Mouse (Mus musculus) small intestine, adult 2 months (tissue): Measurements from ENCODE around the gene Gm9913. TPM values are rescaled to one million over a fixed set of nuclear protein-coding genes. Genes with fewer than 3 reads are reported as not detected.

Experiments
- H3K27ac ChIP-seq: fragments of 200-500 bp; 2 replicates; pipeline ENCODE4 v1.5.1; 2012; ENCODE audit warnings: low read depth, low read length, control low read depth, inconsistent platforms; ENCODE audit not compliant: insufficient read depth
- H3K27me3 ChIP-seq: fragments of 200-500 bp; 2 replicates; pipeline ENCODE4 v1.6.1; 2012; ENCODE audit warnings: mild to moderate bottlenecking, moderate library complexity, low read length, inconsistent platforms; ENCODE audit not compliant: control insufficient read depth, insufficient read depth
- H3K36me3 ChIP-seq: fragments of 200-500 bp; 2 replicates; pipeline ENCODE4 v1.6.1; 2012; ENCODE audit warnings: mild to moderate bottlenecking, low read length, control low read depth, inconsistent platforms; ENCODE audit not compliant: control insufficient read depth, insufficient read depth
- H3K4me1 ChIP-seq: fragments of 200-500 bp; 2 replicates; pipeline ENCODE4 v1.6.1; 2012; ENCODE audit warnings: low read length, inconsistent platforms, mixed read lengths; ENCODE audit not compliant: control insufficient read depth, insufficient read depth, insufficient read length
- H3K4me3 ChIP-seq: fragments of 200-500 bp; 2 replicates; pipeline ENCODE4 v1.5.1; 2012; ENCODE audit warnings: low read depth, mild to moderate bottlenecking, control low read depth, inconsistent platforms, low read length, moderate library complexity
- CTCF ChIP-seq: fragments of 200-500 bp; IDR thresholded peaks from 2 replicates; pipeline ENCODE4 v1.5.1; 2012; ENCODE audit warnings: low read depth, mild to moderate bottlenecking, control low read depth, inconsistent platforms, low read length, moderate library complexity, mixed read lengths; ENCODE audit not compliant: insufficient replicate concordance, insufficient read length; ENCODE audit errors: extremely low read depth
- POLR2A ChIP-seq: fragments of 200-500 bp; IDR thresholded peaks from 2 replicates; pipeline ENCODE4 v1.6.1; 2012; ENCODE audit warnings: low read depth, mild to moderate bottlenecking, control low read depth, inconsistent platforms, low read length, moderate library complexity
- WGBS: fragments of 180-500 bp; shearing (Covaris S2); methylation state at CpG from one replicate; pipeline ENCODE4 v1.1.7; 2018; 5-methylcytosine and 5-hydroxymethylcytosine counted together
- polyA plus RNA-seq: library from polyadenylated mRNA; depleted of rRNA; stranded (reverse); fragments of >200 nt; gene quantifications from 2 replicates; pipeline ENCODE4 v1.2.3, GENCODE M21; 2012

The Gm9913 gene
- polyA plus RNA-seq, 1 experiment, result 0.18 TPM

- peaks cover 2% of the 10 kb centered on the region; the same call in 1 of the 2 replicates for H3K4me1 ChIP-seq
- H3K27me3 ChIP-seq, result no peaks in the 10 kb centered on the region
- TF ChIP-seq CTCF, result no peak
- no peak for TF ChIP-seq POLR2A
- no peak overlapping the region for H3K27ac ChIP-seq
- no peaks in the 10 kb centered on the region for H3K36me3 ChIP-seq
- 62% methylated on average over 6 of the region's 6 CpGs for WGBS
- H3K4me3 ChIP-seq, result no peak overlapping the region
Observed at GRCm38 (mm10) chr2:125530665-125531064, 25.8 kb downstream of the Gm9913 start.

GRCm38 (mm10) chr2:125539640-125540039 lies 34.8 kb downstream of the Gm9913 start:
- TF ChIP-seq POLR2A (no peak), CTCF (no peak)
- 81% methylated on average over 3 of the region's 3 CpGs for WGBS

GRCm38 (mm10) chr2:125540579-125540978 lies 35.7 kb downstream of the Gm9913 start:
- TF ChIP-seq CTCF (no peak), POLR2A (no peak)
- Histone ChIP-seq H3K36me3 (no peaks in the 10 kb centered on the region), H3K4me1 (no peaks in the 10 kb centered on the region), H3K4me3 (no peak overlapping the region), H3K27me3 (no peaks in the 10 kb centered on the region), H3K27ac (no peak overlapping the region)
- WGBS, result 66% methylated on average over 7 of the region's 7 CpGs

More at GRCm38 (mm10) chr2:125539640-125540039, 34.8 kb downstream of the Gm9913 start:
- Histone ChIP-seq H3K4me1 (no peaks in the 10 kb centered on the region), H3K36me3 (no peaks in the 10 kb centered on the region), H3K27ac (no peak overlapping the region), H3K27me3 (no peaks in the 10 kb centered on the region), H3K4me3 (no peak overlapping the region)

- Histone ChIP-seq H3K4me1 (no peaks in the 10 kb centered on the region), H3K27ac (no peak overlapping the region), H3K27me3 (no peaks in the 10 kb centered on the region), H3K36me3 (no peaks in the 10 kb centered on the region), H3K4me3 (no peak overlapping the region)
- WGBS, result 43% methylated on average over 7 of the region's 7 CpGs
- TF ChIP-seq POLR2A, result no peak
- TF ChIP-seq CTCF, result no peak
Observed at GRCm38 (mm10) chr2:125541451-125541850, 36.6 kb downstream of the Gm9913 start.

- H3K27ac ChIP-seq, result no peak overlapping the region
- H3K27me3 ChIP-seq, result no peaks in the 10 kb centered on the region
- no peak for TF ChIP-seq CTCF
- no peak for TF ChIP-seq POLR2A
- no peak overlapping the region for H3K4me3 ChIP-seq
- no peaks in the 10 kb centered on the region for H3K4me1 ChIP-seq
- 44% methylated on average over 1 of the region's 1 CpGs for WGBS
- no peaks in the 10 kb centered on the region for H3K36me3 ChIP-seq
Observed at GRCm38 (mm10) chr2:125543646-125544045, 38.8 kb downstream of the Gm9913 start.

- H3K27ac ChIP-seq, result no peak overlapping the region
- TF ChIP-seq POLR2A (no peak), CTCF (no peak)
- WGBS, result 76% methylated on average over 3 of the region's 3 CpGs
- H3K36me3 ChIP-seq, result no peaks in the 10 kb centered on the region
- no peaks in the 10 kb centered on the region for H3K4me1 ChIP-seq
- H3K27me3 ChIP-seq, result no peaks in the 10 kb centered on the region
- no peak overlapping the region for H3K4me3 ChIP-seq
Observed at GRCm38 (mm10) chr2:125544986-125545385, 40.1 kb downstream of the Gm9913 start.

- no peak overlapping the region for H3K4me3 ChIP-seq
- H3K36me3 ChIP-seq, result no peaks in the 10 kb centered on the region
- WGBS, result 41% methylated on average over 1 of the region's 1 CpGs
- TF ChIP-seq POLR2A (no peak), CTCF (no peak)
- H3K27me3 ChIP-seq, result no peaks in the 10 kb centered on the region
- no peaks in the 10 kb centered on the region for H3K4me1 ChIP-seq
- no peak overlapping the region for H3K27ac ChIP-seq
Observed at GRCm38 (mm10) chr2:125548806-125549578, 44.1 kb downstream of the Gm9913 start.
